Mouse (Mus musculus) testis, adult 2 months (tissue): Measurements from ENCODE around the gene Kdm5b.
A peak's percentile ranks its signal among the peaks of the same experiment; 100 is the strongest.

Source experiments
- CTCF ChIP-seq: fragments of 200-500 bp; IDR thresholded peaks from 2 replicates; pipeline ENCODE4 v1.5.1; 2012; ENCODE audit warnings: low read depth, mild to moderate bottlenecking, inconsistent platforms, low read length, moderate library complexity; ENCODE audit not compliant: control insufficient read depth, insufficient read depth, insufficient replicate concordance
- POLR2A ChIP-seq: fragments of 200-500 bp; IDR thresholded peaks from 2 replicates; pipeline ENCODE4 v1.6.1; 2012; ENCODE audit warnings: low read depth, mild to moderate bottlenecking, inconsistent platforms, low read length, moderate library complexity; ENCODE audit not compliant: control insufficient read depth

- peak; percentile 8; the same call in 1 of the 2 replicates for TF ChIP-seq CTCF
- TF ChIP-seq POLR2A, result no peak
These were observed 120.6 kb downstream of the Kdm5b start for GRCm38 (mm10) chr1:134680617-134681016.
